Mouse (Mus musculus): ENCODE data around the gene Pou2af1. TPM values are rescaled to one million over a fixed set of nuclear protein-coding genes. Genes with fewer than 3 reads are reported as not detected.

Gene Pou2af1
- polyA plus RNA-seq (2016; fragmentation: Nextera tagmentation; extraction: Ambion mirVana): not detected in 2 replicates

- 75% methylated on average over 20 of the region's 20 CpGs for WGBS
- no peaks in the 10 kb centered on the region for H3K36me3 ChIP-seq
- H3K4me3 ChIP-seq: no peak within 1 kb of the TSS
- no peak within 1 kb of the TSS for H3K9ac ChIP-seq
- H3K27ac ChIP-seq (ENCODE audit: poor library complexity, severe bottlenecking): no peak within 1 kb of the TSS
- H3K27me3 ChIP-seq (replicated peaks): no peaks in the 10 kb centered on the region; the same call in 1 of the 2 replicates
- H3K4me1 ChIP-seq (replicated peaks): no peaks in the 10 kb centered on the region
- no peaks in the 10 kb centered on the region for H3K9me3 ChIP-seq (replicated peaks)
- ATAC-seq (ENCODE audit: insufficient number of reproducible peaks, low FRiP score): no peak
- no peak within 1 kb of the TSS for H3K4me2 ChIP-seq
These were observed at the start of gene Pou2af1 for GRCm38 (mm10) chr9:51213023-51213728. Gene Pou2af1 (plus strand): TSS chr9:51213708.

GRCm38 (mm10) chr9:51163989-51164388 lies 49.5 kb upstream of the Pou2af1 start:
- ATAC-seq (ENCODE audit: insufficient number of reproducible peaks, low FRiP score): no peak
- H3K27me3 ChIP-seq (replicated peaks): peaks cover 24% of the 10 kb centered on the region
- H3K36me3 ChIP-seq: no peaks in the 10 kb centered on the region
- H3K9me3 ChIP-seq (replicated peaks): no peaks in the 10 kb centered on the region
- H3K27ac ChIP-seq (ENCODE audit: poor library complexity, severe bottlenecking): no peak overlapping the region
- H3K4me3 ChIP-seq: no peak overlapping the region
- no peak overlapping the region for H3K9ac ChIP-seq
- no peaks in the 10 kb centered on the region for H3K4me1 ChIP-seq (replicated peaks)
- 70% methylated on average over 5 of the region's 5 CpGs for WGBS
- H3K4me2 ChIP-seq: no peak overlapping the region

- 53% methylated on average over 6 of the region's 6 CpGs for WGBS
- no peak for ATAC-seq (ENCODE audit: insufficient number of reproducible peaks, low FRiP score)
- Histone ChIP-seq H3K4me1 (replicated peaks) (no peaks in the 10 kb centered on the region), H3K36me3 (no peaks in the 10 kb centered on the region), H3K9ac (no peak within 1 kb of the TSS), H3K27ac (ENCODE audit: poor library complexity, severe bottlenecking) (no peak within 1 kb of the TSS), H3K9me3 (replicated peaks) (no peaks in the 10 kb centered on the region), H3K27me3 (replicated peaks) (peaks cover 11% of the 10 kb centered on the region), H3K4me3 (no peak within 1 kb of the TSS), H3K4me2 (no peak within 1 kb of the TSS)
These were observed 48.0 kb upstream of the Pou2af1 start, which contains the start of gene Gm32742 for GRCm38 (mm10) chr9:51165312-51166180. Gene Gm32742 (minus strand): TSS chr9:51165517.

- no peaks in the 10 kb centered on the region for H3K4me1 ChIP-seq (replicated peaks)
- H3K4me3 ChIP-seq: no peak overlapping the region
- no peaks in the 10 kb centered on the region for H3K9me3 ChIP-seq (replicated peaks)
- H3K27me3 ChIP-seq (replicated peaks): no peaks in the 10 kb centered on the region
- no peak for ATAC-seq (ENCODE audit: insufficient number of reproducible peaks, low FRiP score)
- no peak overlapping the region for H3K9ac ChIP-seq
- no peaks in the 10 kb centered on the region for H3K36me3 ChIP-seq
- WGBS: 58% methylated on average over 11 of the region's 11 CpGs
- H3K27ac ChIP-seq (ENCODE audit: poor library complexity, severe bottlenecking): no peak overlapping the region
- H3K4me2 ChIP-seq: no peak overlapping the region
These were observed 45.6 kb upstream of the Pou2af1 start for GRCm38 (mm10) chr9:51167954-51168353.

GRCm38 (mm10) chr9:51168698-51169097 lies 44.8 kb upstream of the Pou2af1 start:
- no peak overlapping the region for H3K4me3 ChIP-seq
- H3K27me3 ChIP-seq (replicated peaks): no peaks in the 10 kb centered on the region
- no peaks in the 10 kb centered on the region for H3K36me3 ChIP-seq
- ATAC-seq (ENCODE audit: insufficient number of reproducible peaks, low FRiP score): no peak
- H3K4me1 ChIP-seq (replicated peaks): no peaks in the 10 kb centered on the region
- 69% methylated on average over 5 of the region's 5 CpGs for WGBS
- no peaks in the 10 kb centered on the region for H3K9me3 ChIP-seq (replicated peaks)
- no peak overlapping the region for H3K4me2 ChIP-seq
- H3K27ac ChIP-seq (ENCODE audit: poor library complexity, severe bottlenecking): no peak overlapping the region
- no peak overlapping the region for H3K9ac ChIP-seq

- H3K9ac ChIP-seq: no peak overlapping the region
- no peaks in the 10 kb centered on the region for H3K27me3 ChIP-seq (replicated peaks)
- H3K4me2 ChIP-seq: no peak overlapping the region
- WGBS: 76% methylated on average over 7 of the region's 7 CpGs
- no peaks in the 10 kb centered on the region for H3K36me3 ChIP-seq
- ATAC-seq (ENCODE audit: insufficient number of reproducible peaks, low FRiP score): no peak
- no peaks in the 10 kb centered on the region for H3K9me3 ChIP-seq (replicated peaks)
- no peaks in the 10 kb centered on the region for H3K4me1 ChIP-seq (replicated peaks)
- H3K27ac ChIP-seq (ENCODE audit: poor library complexity, severe bottlenecking): no peak overlapping the region
- H3K4me3 ChIP-seq: no peak overlapping the region
These were observed 44.4 kb upstream of the Pou2af1 start for GRCm38 (mm10) chr9:51169133-51169532.

- WGBS: 64% methylated on average over 6 of the region's 6 CpGs
- Histone ChIP-seq H3K4me3 (no peak overlapping the region), H3K27ac (ENCODE audit: poor library complexity, severe bottlenecking) (no peak overlapping the region), H3K4me1 (replicated peaks) (no peaks in the 10 kb centered on the region), H3K27me3 (replicated peaks) (no peaks in the 10 kb centered on the region), H3K36me3 (no peaks in the 10 kb centered on the region), H3K4me2 (no peak overlapping the region), H3K9me3 (replicated peaks) (no peaks in the 10 kb centered on the region), H3K9ac (no peak overlapping the region)
- no peak for ATAC-seq (ENCODE audit: insufficient number of reproducible peaks, low FRiP score)
These were observed 43.2 kb upstream of the Pou2af1 start for GRCm38 (mm10) chr9:51170298-51170697.

GRCm38 (mm10) chr9:51174890-51175464 lies 38.5 kb upstream of the Pou2af1 start:
- H3K27me3 ChIP-seq (replicated peaks): no peaks in the 10 kb centered on the region
- H3K4me3 ChIP-seq: no peak overlapping the region
- WGBS: 45% methylated on average over 8 of the region's 8 CpGs
- H3K36me3 ChIP-seq: no peaks in the 10 kb centered on the region
- H3K27ac ChIP-seq (ENCODE audit: poor library complexity, severe bottlenecking): no peak overlapping the region
- no peak for ATAC-seq (ENCODE audit: insufficient number of reproducible peaks, low FRiP score)
- no peaks in the 10 kb centered on the region for H3K4me1 ChIP-seq (replicated peaks)
- H3K9me3 ChIP-seq (replicated peaks): no peaks in the 10 kb centered on the region
- H3K9ac ChIP-seq: no peak overlapping the region
- no peak overlapping the region for H3K4me2 ChIP-seq

GRCm38 (mm10) chr9:51175722-51176121 lies 37.8 kb upstream of the Pou2af1 start:
- Histone ChIP-seq H3K27ac (ENCODE audit: poor library complexity, severe bottlenecking) (no peak overlapping the region), H3K9me3 (replicated peaks) (no peaks in the 10 kb centered on the region), H3K36me3 (no peaks in the 10 kb centered on the region), H3K4me1 (replicated peaks) (no peaks in the 10 kb centered on the region), H3K4me3 (no peak overlapping the region), H3K4me2 (no peak overlapping the region), H3K27me3 (replicated peaks) (no peaks in the 10 kb centered on the region), H3K9ac (no peak overlapping the region)
- ATAC-seq (ENCODE audit: insufficient number of reproducible peaks, low FRiP score): no peak
- 84% methylated on average over 1 of the region's 1 CpGs for WGBS

GRCm38 (mm10) chr9:51178297-51178696 lies 35.2 kb upstream of the Pou2af1 start:
- Histone ChIP-seq H3K36me3 (no peaks in the 10 kb centered on the region), H3K4me3 (no peak overlapping the region), H3K9me3 (replicated peaks) (no peaks in the 10 kb centered on the region), H3K4me2 (no peak overlapping the region), H3K27me3 (replicated peaks) (no peaks in the 10 kb centered on the region), H3K4me1 (replicated peaks) (no peaks in the 10 kb centered on the region), H3K9ac (no peak overlapping the region), H3K27ac (ENCODE audit: poor library complexity, severe bottlenecking) (no peak overlapping the region)
- 89% methylated on average over 1 of the region's 1 CpGs for WGBS
- no peak for ATAC-seq (ENCODE audit: insufficient number of reproducible peaks, low FRiP score)

- Histone ChIP-seq H3K4me2 (no peak overlapping the region), H3K27ac (ENCODE audit: poor library complexity, severe bottlenecking) (no peak overlapping the region), H3K36me3 (no peaks in the 10 kb centered on the region), H3K9ac (no peak overlapping the region), H3K4me1 (replicated peaks) (no peaks in the 10 kb centered on the region), H3K9me3 (replicated peaks) (no peaks in the 10 kb centered on the region), H3K4me3 (no peak overlapping the region), H3K27me3 (replicated peaks) (no peaks in the 10 kb centered on the region)
- 80% methylated on average over 5 of the region's 5 CpGs for WGBS
- ATAC-seq (ENCODE audit: insufficient number of reproducible peaks, low FRiP score): no peak
These were observed 32.9 kb upstream of the Pou2af1 start for GRCm38 (mm10) chr9:51180621-51181020.
